ENCODE assay signal across 19 mouse cellular contexts in genomic region chr15:4559121-4559520, GRCm38 (mm10).
A peak's percentile ranks its signal among the peaks of the same experiment; 100 is the strongest.
DNase-seq lines count a peak whose midpoint lies in the region; ATAC-seq lines count a peak whose summit lies in the region.
"Had no signal": no experiment of that assay in that cellular context is flagged by ENCODE, and none has a peak within 500 bp of the region (broad histone marks: within the 10 kb centered on the region; RNA-seq: fewer than 3 reads in every experiment).

No protein-coding gene starts in this region.

- peak; percentile 14 for DNase-seq in embryo, embryonic 10.5 days (ENCODE audit: low spot score)
- no peak for DNase-seq in embryo, embryonic 10 days (ENCODE audit: low spot score)
- DNase-seq in brain, adult 2 months (ENCODE audit: low read depth, low spot score) = peak; percentile 96
- DNase-seq in cerebellum, adult 18-20 months = peak; percentile 81 to 83
- peak; percentile 34 to 58 for DNase-seq in cerebellum, postnatal 10 days
- DNase-seq in B cell, adult 2 months = no peak
- no peak for DNase-seq in spleen, postnatal 4 days (ENCODE audit: low spot score in 2 of 2)
- DNase-seq: gastrocnemius, postnatal 10 days; heart, postnatal 10 days; kidney, adult 18-20 months; kidney, postnatal 36 days; liver; lung, adult 2 months; lung, postnatal 10 days; midbrain, embryonic 14.5 days; right cerebral cortex, postnatal 25 days; thymus, adult 2 months; thymus, postnatal 36 days had no signal

- ATAC-seq in erythroid progenitor cell, adult 5-6 weeks (replicated peaks; ENCODE audit: low FRiP score, poor library complexity, severe bottlenecking) = no peak

Comparison
In these comparisons a context has a peak if more than half of its experiments do, and no peak if none do; other contexts are left out.
1. DNase-seq: peak in embryo, embryonic 10.5 days (single experiment), brain, adult 2 months (single experiment), cerebellum, adult 18-20 months (2 of 2) and cerebellum, postnatal 10 days (2 of 2); none in embryo, embryonic 10 days (single experiment), B cell, adult 2 months (0 of 2) and spleen, postnatal 4 days (0 of 2).